Mouse (Mus musculus) liver, adult (tissue): ENCODE measurements around the gene Cpxm1.

Source experiments
- GATA4 ChIP-seq: IDR thresholded peaks from 2 replicates; pipeline ENCODE4 v1.6.1; 2014; ENCODE audit warnings: mild to moderate bottlenecking, low read length; ENCODE audit not compliant: insufficient replicate concordance

The Cpxm1 gene

GRCm38 (mm10) chr2:130383205-130383604 lies 14.2 kb downstream of the Cpxm1 start:
- TF ChIP-seq GATA4 = no peak

GRCm38 (mm10) chr2:130374951-130375350 lies 22.4 kb downstream of the Cpxm1 start:
- TF ChIP-seq GATA4 = no peak

GRCm38 (mm10) chr2:130367386-130367785 lies 30.0 kb downstream of the Cpxm1 start:
- TF ChIP-seq GATA4 = no peak

- TF ChIP-seq GATA4 = no peak
These were observed 31.9 kb downstream of the Cpxm1 start for GRCm38 (mm10) chr2:130365211-130366094.

GRCm38 (mm10) chr2:130362511-130363026 lies 34.8 kb downstream of the Cpxm1 start:
- no peak for TF ChIP-seq GATA4

GRCm38 (mm10) chr2:130358852-130359251 lies 38.5 kb downstream of the Cpxm1 start:
- no peak for TF ChIP-seq GATA4

- no peak for TF ChIP-seq GATA4
These were observed 39.8 kb downstream of the Cpxm1 start for GRCm38 (mm10) chr2:130357551-130357950.

GRCm38 (mm10) chr2:130353889-130354288 lies 43.5 kb downstream of the Cpxm1 start:
- TF ChIP-seq GATA4 = no peak

- no peak for TF ChIP-seq GATA4
These were observed 44.0 kb downstream of the Cpxm1 start for GRCm38 (mm10) chr2:130353411-130353810.

- no peak for TF ChIP-seq GATA4
These were observed 45.5 kb downstream of the Cpxm1 start for GRCm38 (mm10) chr2:130351758-130352339.

GRCm38 (mm10) chr2:130350376-130350775 lies 47.0 kb downstream of the Cpxm1 start:
- TF ChIP-seq GATA4 = no peak

- no peak for TF ChIP-seq GATA4
These were observed 56.2 kb downstream of the Cpxm1 start for GRCm38 (mm10) chr2:130341220-130341580.
